Mouse (Mus musculus) thymus, adult 2 months (tissue): ENCODE results near the gene Gm10188.

Experiments used
- CTCF ChIP-seq: fragments of 200-500 bp; IDR thresholded peaks from 2 replicates; pipeline ENCODE4 v1.5.1; 2012; ENCODE audit warnings: mild to moderate bottlenecking, control low read depth, low read length, moderate library complexity, borderline replicate concordance; ENCODE audit not compliant: control insufficient read depth, poor library complexity, insufficient read depth; ENCODE audit errors: extremely low read depth
- POLR2A ChIP-seq: fragments of 200-500 bp; IDR thresholded peaks from 2 replicates; pipeline ENCODE4 v1.6.1; 2012; ENCODE audit warnings: mild to moderate bottlenecking, low read length, control low read depth, moderate library complexity; ENCODE audit not compliant: control insufficient read depth, poor library complexity, insufficient read depth; ENCODE audit errors: extremely low read depth

DNA sequence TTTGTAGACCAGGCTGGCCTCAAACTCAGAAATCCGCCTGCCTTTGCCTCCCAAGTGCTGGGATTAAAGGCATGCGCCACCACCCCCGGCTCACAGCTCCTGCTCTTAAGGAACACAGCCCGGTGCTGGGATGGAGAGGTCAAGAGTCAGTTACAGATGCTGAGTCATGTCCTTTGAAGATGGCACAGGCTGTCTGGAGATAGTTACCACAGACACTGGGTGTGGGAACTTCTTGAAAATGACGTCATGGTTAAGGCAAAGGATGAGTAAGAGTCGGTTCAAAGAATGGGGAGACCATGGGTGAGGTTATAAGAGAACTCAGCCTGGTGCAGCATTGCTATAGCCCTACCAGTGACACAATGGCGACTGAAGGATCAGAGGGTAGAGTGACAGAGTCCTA is 35.0 kb upstream of the Gm10188 start:
- TF ChIP-seq POLR2A (no peak), CTCF (no peak)
